Mouse (Mus musculus): ENCODE data around the gene Tbc1d10a.

- TF ChIP-seq POLR2A (IDR thresholded peaks at IDR 0.05; ENCODE audit: borderline replicate concordance, extremely low read depth, insufficient read depth, insufficient read length, poor library complexity, severe bottlenecking), result no peak
- TF ChIP-seq CTCF (IDR thresholded peaks at IDR 0.05; ENCODE audit: borderline replicate concordance, extremely low read depth, insufficient read depth, insufficient read length), result 0 out of 2 replicates have a peak, but pooled peaks have one; percentile 2
Observed at GRCm38 (mm10) chr11:4237389-4237912, 50.9 kb downstream of the Tbc1d10a start.

Measured in brain, embryonic 14.5 days (tissue).